Mouse (Mus musculus): ENCODE measurements around the gene Rbm8a.

Rbm8a gene

DNA sequence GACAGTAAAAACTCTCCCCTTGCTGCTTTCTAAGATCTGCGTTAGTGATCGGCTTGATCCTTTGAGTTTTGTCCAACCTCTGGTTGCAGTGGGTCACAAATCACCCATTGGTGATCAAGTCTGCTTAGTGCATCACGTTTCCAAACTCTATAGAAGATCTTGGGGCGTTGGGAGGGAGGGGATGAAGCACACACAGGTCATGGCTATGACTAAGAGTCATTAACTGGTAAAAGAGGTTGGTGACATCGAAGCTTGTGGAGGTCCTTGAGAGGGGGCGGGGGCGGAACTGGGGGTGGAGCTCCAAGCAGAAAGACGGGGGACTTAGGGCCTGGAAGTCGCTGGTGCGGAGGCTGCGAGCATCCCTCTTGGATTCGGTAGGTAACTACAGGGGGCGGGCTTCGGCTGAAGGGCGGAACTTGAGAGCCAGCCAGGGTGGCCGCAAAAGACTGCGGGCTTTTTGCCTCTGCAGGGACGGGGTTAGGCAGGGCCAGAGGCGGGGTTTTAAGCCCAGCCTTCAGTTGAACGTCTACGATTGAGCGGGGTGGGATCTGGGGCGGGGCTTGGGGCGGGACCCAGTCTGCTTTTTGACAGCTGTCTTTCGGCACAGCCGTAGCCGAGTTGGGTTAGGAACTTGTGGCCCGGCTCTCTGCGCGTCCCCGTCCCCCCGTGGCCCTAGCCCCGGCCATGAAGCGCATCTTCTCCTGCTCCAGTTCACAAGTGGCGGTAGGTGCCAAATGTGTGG lies 40.2 kb downstream of the Rbm8a start, which contains the start of gene Ankrd35:
Ankrd35 (plus strand) TSS at position 405 of the 742 bp plus-strand sequence.
- DNase-seq (ENCODE audit: low read depth, low spot score): peak; percentile 42

DNA sequence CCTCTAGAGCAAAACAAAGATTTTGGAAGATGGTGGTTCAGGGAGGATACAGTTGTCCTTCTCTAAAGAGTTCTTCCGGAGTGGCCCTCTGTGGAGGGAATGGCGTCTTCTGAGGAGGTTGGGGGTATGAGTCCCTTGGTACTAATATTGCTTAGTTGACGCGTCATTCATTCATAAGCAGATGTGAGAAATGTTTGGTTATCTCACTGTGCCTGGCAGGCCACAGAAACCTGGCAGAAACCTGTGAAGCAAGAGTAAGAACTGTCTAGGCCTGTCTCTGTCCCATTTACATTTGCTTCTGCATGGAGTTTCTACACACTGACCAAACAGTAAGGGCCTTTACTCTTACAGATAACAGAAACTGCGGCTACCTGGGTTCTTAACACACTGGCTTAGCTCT lies 41.8 kb downstream of the Rbm8a start:
- no peak for DNase-seq (ENCODE audit: low read depth, low spot score)

DNA sequence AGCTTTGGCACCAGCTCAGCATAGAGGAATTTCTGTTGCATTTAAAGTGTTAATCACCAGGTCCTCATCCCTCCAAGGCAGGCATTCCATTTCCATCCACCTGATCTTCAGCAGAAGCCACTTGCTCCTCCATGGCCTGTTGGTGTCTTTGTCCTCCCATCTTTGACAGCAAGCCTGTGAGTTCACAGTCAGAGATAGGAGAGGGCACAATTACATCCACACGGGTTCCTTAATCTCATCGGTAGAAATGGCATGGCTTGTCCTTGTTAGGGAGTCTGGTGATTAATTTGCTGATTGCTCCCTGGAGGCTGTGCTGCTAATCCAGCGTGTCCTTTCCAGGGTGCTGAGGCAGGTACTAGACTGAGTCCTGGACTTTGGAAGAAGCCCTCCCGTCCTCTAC lies 43.8 kb downstream of the Rbm8a start:
- no peak for DNase-seq (ENCODE audit: low read depth, low spot score)

DNA sequence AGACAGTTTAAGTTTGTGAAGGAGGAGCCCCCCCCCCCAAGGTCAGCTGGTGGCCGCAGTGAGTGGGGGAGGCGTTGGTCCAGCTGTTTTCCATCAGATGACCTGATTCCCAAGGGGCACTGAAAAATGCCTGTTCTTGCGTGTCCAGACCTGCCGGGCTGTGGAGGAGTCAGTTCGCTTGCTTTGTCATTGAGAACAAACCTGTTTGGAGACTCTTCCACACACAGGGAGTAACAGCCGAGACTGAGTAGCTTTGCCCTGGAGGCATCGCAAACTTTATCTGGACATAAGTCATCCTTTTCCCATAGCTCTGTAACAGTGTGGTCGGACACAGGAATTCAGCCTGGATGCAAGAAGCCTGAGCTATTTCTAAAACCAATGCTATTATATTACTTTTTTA lies 44.7 kb downstream of the Rbm8a start:
- no peak for DNase-seq (ENCODE audit: low read depth, low spot score)

DNA sequence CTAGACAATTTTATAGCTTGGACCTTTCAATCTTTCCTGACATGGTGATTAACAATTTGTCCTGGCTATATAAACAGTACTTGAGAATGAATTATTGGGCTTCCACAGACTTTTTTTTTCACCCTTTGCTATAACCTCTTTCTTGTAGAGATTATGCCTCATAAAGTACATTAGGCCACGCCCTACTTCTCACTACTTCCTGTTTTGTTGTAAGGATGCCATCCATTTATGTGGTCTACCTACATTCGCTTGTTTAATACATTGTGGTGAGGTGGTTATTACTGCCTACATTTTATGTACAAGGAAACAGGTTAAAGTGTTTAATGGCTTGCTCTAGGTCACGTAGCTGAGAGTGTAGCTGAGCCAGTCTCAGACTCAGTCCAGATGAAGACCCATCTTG lies 45.4 kb downstream of the Rbm8a start:
- DNase-seq (ENCODE audit: low read depth, low spot score): no peak

DNA sequence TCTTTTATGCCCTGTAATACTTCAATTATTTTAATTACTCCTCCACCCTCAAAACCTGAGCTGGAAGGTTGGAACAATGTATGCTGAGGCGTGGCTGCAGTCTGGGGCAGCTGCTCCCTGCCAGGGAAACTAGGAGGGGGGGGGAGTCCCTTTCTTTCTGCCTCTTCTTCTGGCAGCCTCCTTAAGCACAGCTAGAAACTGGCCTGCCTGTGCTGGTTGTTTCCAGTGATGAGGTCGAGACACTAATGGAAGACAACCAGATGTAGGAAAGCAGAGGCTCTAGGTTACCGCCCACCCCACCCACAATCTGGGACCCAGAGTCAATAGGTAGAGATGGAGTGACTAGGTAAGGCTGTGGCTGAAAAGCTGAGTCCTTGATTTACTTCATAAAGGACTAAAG lies 46.0 kb downstream of the Rbm8a start:
- no peak for DNase-seq (ENCODE audit: low read depth, low spot score)

DNA sequence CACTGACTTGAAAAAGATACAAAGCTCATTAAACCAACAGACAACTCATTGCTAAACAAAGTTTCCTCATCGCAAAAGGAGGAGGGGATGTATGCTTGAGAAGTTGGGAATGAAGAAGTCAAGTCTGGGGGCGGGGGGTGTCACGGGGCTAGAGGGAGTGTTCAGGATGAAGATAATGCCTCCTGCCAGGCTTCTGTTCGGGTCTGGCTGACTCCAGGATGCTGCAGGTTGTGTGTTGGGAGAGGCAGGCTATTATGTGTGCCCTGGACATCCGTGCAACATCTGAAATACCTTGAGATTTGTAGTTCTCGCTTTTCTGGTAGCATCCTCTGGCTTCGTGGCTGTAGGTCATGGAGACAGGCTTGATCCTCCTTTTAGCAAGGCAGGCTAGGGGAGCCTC lies 48.7 kb downstream of the Rbm8a start:
- DNase-seq (ENCODE audit: low read depth, low spot score): no peak

DNA sequence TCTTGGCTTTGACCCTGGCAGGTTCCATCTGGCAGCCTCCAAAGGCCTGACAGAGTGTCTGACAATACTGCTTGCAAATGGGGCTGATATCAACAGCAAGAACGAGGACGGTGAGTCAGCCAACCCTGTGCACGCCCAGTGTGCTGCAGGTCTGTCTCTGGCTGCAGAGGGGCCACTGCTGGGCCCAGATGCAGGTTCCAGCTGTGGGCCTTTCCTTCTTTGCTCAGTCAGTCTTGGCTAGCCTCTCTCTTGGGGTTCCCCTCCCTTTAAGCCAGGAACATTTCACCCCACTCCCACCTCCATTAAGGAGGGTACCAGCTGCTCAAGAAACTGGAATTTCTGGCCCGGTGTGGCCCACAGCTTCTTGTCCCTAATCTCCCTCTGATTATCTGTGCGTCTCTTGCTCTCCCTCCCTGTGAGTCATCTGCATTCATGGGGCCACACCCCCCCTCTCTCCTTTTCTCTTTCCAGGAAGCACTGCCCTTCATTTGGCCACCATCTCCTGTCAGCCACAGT lies 49.5 kb downstream of the Rbm8a start:
- no peak for DNase-seq (ENCODE audit: low read depth, low spot score)

DNA sequence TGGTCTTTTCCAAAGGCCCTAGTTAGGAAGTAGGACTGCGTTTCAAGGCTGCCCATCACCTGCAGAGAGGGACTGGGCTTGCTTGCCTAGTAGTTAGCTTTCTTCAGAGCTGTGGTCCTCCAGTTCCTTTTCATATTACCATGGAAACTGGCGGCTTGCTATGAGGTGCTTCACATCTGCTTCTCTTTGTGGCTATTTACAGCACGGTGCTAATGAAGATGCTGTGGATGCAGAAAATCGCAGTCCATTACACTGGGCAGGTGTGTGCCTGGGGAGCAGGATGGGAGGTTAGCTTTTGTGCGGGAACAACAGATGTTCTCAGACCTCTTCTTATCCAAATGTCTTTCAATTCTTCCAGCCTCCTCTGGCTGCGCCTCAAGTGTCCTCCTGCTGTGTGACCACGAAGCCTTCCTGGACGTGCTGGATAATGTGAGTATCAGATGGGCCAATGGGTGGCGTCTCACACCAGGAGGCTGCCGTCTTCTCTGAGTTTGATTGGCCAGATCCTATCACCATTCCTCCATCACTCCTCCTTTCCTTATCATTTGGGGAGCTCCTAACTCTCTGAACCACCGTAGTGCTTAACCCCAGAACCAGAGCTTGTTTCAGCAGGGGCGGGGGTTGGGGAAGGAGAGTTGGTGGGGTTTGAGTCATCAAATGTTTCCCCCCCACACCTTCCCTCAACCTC lies 50.7 kb downstream of the Rbm8a start:
- DNase-seq (ENCODE audit: low read depth, low spot score): no peak
